Mouse (Mus musculus) mesoderm, embryonic 11.5 days (tissue): ENCODE data around the gene Gm21760.
"Not testable (repeated sequence)": the region's sequence is repeated elsewhere in the genome, so short reads cannot be mapped to it uniquely, and the experiment has no call there.

Source experiments
- DNase-seq: peaks from one replicate; pipeline ENCODE4 v3.0.0-alpha.2; 2012; ENCODE audit warnings: low read depth, low spot score

The Gm21760 gene

GRCm38 (mm10) chrY:80133479-80133878 is at the start of gene Gm21760:
Gm21760 (plus strand) TSS chrY:80133779.
- not testable (repeated sequence) for DNase-seq
